ENCODE assay signal across 17 mouse cellular contexts in the genomic region with DNA sequence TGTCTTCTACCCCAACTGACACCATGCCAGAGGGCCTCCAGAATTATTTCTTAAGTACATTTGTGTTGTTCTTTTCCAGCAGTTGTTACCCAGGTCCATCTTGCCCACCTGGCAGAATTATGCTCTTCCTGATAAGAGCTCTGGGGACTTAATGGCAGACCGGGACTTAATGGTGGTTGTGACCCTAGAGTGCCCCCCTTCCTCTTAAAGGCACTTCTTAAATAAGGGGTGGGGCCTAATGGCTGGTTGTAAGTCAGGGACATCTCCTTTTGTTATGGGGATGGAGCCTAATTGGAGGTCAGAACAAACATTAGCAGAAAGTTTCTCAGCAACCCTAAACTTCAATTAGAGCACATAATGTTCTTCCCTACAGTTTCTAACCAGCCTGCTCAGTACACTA. TPM values are rescaled to one million over a fixed set of nuclear protein-coding genes. Genes with fewer than 3 reads are reported as not detected.
"Had no signal": no experiment of that assay in that cellular context is flagged by ENCODE, and none has a peak within 500 bp of the region (broad histone marks: within the 10 kb centered on the region; RNA-seq: fewer than 3 reads in every experiment).

No protein-coding gene starts in this region.

- H3K9me3 ChIP-seq: neural tube, embryonic 15.5 days; stomach, embryonic 15.5 days had no signal

- H3K9ac ChIP-seq: neural tube, embryonic 15.5 days; stomach, embryonic 15.5 days had no signal

- DNase-seq: retina, postnatal 1 day; right cerebral cortex, adult 18-20 months; right cerebral cortex, postnatal 14 days; right cerebral cortex, postnatal 25 days; right cerebral cortex, postnatal 4 days; spleen, adult 18-20 months; thymus, adult 18-20 months; thymus, adult 2 months; thymus, postnatal 14 days; thymus, postnatal 25 days; thymus, postnatal 36 days; thymus, postnatal 4 days had no signal

- H3K4me1 ChIP-seq: neural tube, embryonic 15.5 days; stomach, embryonic 15.5 days had no signal

- H3K4me2 ChIP-seq: neural tube, embryonic 15.5 days; stomach, embryonic 15.5 days had no signal

- H3K27me3 ChIP-seq: neural tube, embryonic 15.5 days; stomach, embryonic 15.5 days had no signal

- H3K4me3 ChIP-seq: neural tube, embryonic 15.5 days; stomach, embryonic 15.5 days had no signal

- H3K27ac ChIP-seq: neural tube, embryonic 15.5 days; stomach, embryonic 15.5 days; stomach, postnatal 0 days had no signal

- H3K36me3 ChIP-seq: neural tube, embryonic 15.5 days; stomach, embryonic 15.5 days had no signal

RNA-seq across cellular contexts. Expression of gene Cfap46, which starts 42.0 kb away (rescaled TPM):
- total RNA-seq: neutrophil, adult 5-6 weeks had no signal
- polyA plus RNA-seq: small intestine, adult 2 months had no signal
